Mouse (Mus musculus): ENCODE results near the gene Pafah2. TPM values are rescaled to one million over a fixed set of nuclear protein-coding genes. Genes with fewer than 3 reads are reported as not detected.
"Not testable (repeated sequence)": the region's sequence is repeated elsewhere in the genome, so short reads cannot be mapped to it uniquely, and the experiment has no call there.

The Pafah2 gene
- total RNA-seq, 2 experiments from 2014 or later, result 24.1 to 41.0 TPM

DNA sequence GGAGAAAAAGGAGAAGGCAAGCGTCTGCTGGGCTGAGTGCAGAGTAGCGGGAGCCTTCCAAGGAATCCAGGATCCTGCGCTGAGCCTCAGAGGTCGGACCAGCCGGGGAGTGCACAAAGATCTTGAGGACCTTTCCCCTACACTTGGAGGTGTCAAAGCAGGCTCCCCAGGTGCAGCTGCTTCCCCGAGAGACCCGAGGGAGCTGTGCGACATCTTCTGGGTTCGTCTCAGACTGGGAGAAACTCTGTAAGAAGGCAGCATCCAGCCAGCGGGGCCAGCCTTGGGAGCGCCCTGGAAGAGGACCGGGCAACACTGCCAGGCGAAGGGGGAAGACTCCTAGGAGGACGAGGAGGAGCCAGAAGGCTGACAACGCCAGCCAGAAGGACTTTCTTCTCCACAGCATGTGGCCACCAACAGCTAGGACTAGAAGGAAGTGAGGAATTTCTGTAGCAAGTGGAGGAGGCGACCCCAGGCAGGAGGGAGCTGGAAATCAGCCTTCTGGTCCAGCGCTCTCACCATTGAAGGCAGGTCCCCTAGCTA, 24.7 kb upstream of the Pafah2 start:
- no peak for ATAC-seq (replicated peaks; ENCODE audit: low FRiP score, low TSS enrichment, poor library complexity, severe bottlenecking)

GRCm38 (mm10) chr4:134372294-134372747, 23.8 kb upstream of the Pafah2 start:
- ATAC-seq (replicated peaks; ENCODE audit: low FRiP score, low TSS enrichment, poor library complexity, severe bottlenecking), result peak; percentile 88

- no peak for ATAC-seq (replicated peaks; ENCODE audit: low FRiP score, low TSS enrichment, poor library complexity, severe bottlenecking)
Measured at GRCm38 (mm10) chr4:134373295-134373694, 22.8 kb upstream of the Pafah2 start.

DNA sequence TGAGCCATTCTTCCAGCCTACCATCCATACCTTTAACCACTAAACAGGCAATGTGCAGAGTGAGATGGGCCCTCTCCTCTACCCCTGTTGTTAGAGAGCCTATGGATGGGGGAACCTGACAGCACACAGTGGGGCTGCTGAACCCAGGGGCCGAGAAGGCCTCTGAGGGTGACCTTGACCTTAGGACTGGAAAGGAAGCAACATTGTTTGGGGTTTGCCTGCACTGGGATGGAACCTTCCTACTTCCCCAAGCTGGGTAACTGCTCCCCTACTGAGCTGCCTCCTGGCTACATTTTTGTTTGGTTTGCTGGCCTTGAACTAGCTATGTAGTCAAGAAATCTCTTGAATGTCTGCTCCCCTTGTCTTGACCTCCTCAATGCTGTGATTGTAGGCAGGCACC, 21.8 kb upstream of the Pafah2 start:
- no peak for ATAC-seq (replicated peaks; ENCODE audit: low FRiP score, low TSS enrichment, poor library complexity, severe bottlenecking)

DNA sequence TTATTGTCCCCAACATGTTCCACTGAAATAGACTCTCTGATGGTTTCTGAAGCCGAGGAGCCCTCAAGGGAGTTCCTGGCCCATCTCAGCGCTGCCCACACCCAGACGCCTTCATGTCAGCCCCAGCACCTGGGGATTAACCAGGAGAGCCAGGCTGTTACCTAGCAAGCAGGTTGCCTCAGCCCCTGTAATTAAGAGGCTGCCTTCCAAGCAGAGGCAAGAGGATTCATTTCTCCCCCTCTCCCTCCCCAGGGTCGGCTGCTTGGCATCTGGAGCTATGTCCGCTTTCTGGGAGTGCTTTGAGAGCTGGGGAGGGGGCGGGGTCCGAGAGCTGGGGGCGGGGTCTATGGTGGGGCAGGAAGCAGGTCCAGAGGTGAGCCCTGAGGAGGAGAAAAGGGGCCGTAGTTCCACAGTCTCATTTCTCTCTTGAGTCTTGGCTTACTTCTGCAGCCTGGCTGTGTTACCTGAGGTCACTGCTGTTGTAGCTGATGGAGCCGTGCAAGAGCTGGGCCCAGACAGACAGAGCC, 18.0 kb upstream of the Pafah2 start:
- no peak for ATAC-seq (replicated peaks; ENCODE audit: low FRiP score, low TSS enrichment, poor library complexity, severe bottlenecking)

DNA sequence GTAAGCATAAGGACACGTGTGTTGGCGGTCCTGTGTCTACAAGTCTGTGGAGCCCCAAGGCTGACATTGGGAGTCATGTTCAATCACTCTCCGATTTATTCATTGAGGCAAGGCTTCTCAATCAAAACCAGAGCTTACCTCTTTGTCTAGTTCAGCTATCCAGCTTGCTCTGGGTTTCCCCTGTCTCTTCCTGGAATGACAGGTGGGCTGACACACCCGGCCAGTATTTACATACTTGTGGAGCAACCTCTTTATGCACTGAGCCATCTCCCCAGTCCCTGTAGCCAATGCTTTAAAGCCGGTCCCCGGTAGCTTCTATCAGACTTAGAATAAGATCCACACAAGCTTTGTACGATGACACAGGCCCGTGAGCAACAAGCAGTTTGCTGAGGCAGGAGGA, 16.6 kb upstream of the Pafah2 start:
- ATAC-seq (replicated peaks; ENCODE audit: low FRiP score, low TSS enrichment, poor library complexity, severe bottlenecking), result no peak

DNA sequence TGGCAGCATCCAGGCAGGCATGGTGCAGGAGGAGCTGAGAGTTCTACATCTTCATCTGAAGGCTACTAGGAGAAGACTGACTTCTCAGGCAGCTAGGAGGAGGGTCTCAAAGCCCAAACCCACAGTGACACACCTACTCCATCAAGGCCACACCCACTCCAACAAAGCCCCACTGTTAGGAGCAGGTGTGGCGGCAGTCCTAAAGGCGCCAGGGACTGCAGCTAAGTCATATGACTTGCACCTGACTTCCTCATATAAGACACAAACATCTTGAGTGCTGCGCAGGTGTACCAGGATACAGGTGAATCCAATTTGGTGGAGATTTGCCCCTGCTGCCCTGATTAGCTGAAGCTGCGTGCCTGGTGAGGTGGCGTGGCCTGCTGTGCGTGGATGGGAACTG, 12.4 kb upstream of the Pafah2 start, which contains the start of gene Extl1:
TSS of gene Extl1 (minus strand) at position 101 of the 400 bp plus-strand sequence.
- ATAC-seq (replicated peaks; ENCODE audit: low FRiP score, low TSS enrichment, poor library complexity, severe bottlenecking), result not testable (repeated sequence)

DNA sequence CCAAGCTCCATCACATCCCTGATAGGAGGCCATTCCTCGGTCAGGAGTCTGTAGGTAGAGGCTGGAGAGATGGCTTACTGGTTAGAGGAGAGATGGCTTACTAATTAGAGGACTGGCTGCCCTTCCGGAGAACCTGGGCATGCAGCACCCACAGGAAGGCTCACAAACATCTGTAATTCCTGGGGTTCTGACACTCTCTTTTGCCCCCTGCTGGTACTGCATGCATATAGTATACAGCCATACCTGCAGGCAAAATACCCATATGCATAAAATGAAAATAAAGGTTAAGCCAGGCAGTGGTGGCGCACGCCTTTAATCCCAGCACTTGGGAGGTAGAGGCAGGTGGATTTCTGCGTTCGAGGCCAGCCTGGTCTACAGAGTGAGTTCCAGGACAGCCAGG, 8.9 kb upstream of the Pafah2 start:
- peak; percentile 50; the same call in 1 of the 2 replicates for ATAC-seq (replicated peaks; ENCODE audit: low FRiP score, low TSS enrichment, poor library complexity, severe bottlenecking)

- ATAC-seq (replicated peaks; ENCODE audit: low FRiP score, low TSS enrichment, poor library complexity, severe bottlenecking), result peak; percentile 50; the same call in 1 of the 2 replicates
Measured at GRCm38 (mm10) chr4:134388397-134388796, 7.7 kb upstream of the Pafah2 start.

DNA sequence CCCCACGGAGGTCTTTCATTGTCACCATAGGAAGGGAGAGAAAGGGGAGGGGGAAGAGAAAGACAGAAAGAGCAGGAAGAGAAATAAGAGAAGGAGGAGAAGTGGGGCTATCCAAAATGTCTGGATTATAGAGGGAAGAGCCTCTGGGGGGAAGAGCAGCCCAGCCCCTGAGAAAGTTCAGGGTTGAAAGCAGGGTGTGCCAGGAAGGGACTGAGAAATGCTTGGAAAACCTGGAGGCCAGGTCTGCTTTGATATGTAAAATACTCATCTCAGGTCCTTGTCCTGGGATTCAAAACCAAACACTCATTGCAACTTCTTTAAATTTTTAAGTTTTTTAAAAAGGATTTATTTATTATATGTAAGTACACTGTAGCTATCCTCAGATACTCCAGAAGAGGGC, 4.5 kb upstream of the Pafah2 start:
- ATAC-seq (replicated peaks; ENCODE audit: low FRiP score, low TSS enrichment, poor library complexity, severe bottlenecking), result no peak

GRCm38 (mm10) chr4:134392595-134392994, 3.5 kb upstream of the Pafah2 start:
- no peak for ATAC-seq (replicated peaks; ENCODE audit: low FRiP score, low TSS enrichment, poor library complexity, severe bottlenecking)

DNA sequence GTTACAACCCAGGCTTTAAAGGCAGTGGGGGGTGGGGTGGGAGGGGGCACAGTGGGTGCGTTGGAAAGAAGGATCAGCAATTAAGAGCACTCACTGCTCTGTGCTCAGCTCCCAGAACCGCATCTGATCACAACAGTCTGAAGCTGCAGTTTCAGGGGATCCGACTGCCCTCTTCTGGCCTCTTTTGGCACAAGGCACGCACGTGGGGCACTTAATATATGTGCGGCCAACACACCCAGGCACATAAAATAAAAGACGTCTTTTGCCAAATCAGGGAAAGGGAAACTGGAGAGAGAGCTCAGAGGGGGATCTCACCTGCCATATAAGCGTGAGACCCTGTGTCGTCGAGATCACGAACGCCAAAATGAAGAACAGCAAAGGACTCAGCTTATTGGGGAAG, 3.1 kb upstream of the Pafah2 start:
- no peak for ATAC-seq (replicated peaks; ENCODE audit: low FRiP score, low TSS enrichment, poor library complexity, severe bottlenecking)

DNA sequence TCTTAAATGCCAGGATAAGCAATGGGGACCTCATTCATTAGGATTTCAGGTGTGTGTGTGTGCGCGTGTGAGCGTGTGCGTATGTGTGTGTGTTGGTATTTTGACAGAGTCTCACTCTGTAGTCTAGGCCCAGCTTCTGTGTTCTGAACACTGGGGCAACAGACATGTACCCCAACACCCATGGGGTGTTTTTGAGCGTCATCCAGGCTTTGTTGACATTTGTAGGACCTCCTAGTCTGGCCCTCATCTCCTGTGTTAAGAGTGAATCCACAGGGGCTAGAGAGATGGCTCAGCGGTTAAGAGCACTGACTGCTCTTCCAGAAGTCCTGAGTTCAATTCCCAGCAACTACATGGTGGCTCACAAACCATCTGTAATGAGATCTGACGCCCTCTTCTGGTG, 978 bp upstream of the Pafah2 start:
- no peak for ATAC-seq (replicated peaks; ENCODE audit: low FRiP score, low TSS enrichment, poor library complexity, severe bottlenecking)

GRCm38 (mm10) chr4:134397121-134397520, 1.0 kb downstream of the Pafah2 start:
- no peak for ATAC-seq (replicated peaks; ENCODE audit: low FRiP score, low TSS enrichment, poor library complexity, severe bottlenecking)

DNA sequence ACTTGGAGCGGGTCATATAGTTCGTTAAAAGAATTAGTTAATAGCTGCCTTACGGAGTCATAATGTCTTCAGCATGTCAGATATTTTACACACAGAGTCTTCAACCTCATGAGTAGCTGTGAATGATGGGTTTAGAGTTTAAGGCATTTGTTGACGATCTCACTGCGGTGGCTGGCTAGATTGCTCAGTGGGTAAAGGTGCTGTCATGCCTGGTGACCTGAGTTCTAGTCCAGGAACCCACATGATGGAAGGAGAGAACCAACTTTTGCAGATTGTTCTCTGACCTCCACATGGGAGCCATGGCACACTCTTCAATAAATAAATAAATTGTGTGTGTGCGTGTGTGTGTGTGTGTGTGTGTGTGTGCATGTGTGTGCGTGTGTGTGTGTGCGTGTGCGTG, 1.6 kb downstream of the Pafah2 start:
- no peak for ATAC-seq (replicated peaks; ENCODE audit: low FRiP score, low TSS enrichment, poor library complexity, severe bottlenecking)

GRCm38 (mm10) chr4:134400206-134400605, 4.1 kb downstream of the Pafah2 start:
- ATAC-seq (replicated peaks; ENCODE audit: low FRiP score, low TSS enrichment, poor library complexity, severe bottlenecking), result no peak

DNA sequence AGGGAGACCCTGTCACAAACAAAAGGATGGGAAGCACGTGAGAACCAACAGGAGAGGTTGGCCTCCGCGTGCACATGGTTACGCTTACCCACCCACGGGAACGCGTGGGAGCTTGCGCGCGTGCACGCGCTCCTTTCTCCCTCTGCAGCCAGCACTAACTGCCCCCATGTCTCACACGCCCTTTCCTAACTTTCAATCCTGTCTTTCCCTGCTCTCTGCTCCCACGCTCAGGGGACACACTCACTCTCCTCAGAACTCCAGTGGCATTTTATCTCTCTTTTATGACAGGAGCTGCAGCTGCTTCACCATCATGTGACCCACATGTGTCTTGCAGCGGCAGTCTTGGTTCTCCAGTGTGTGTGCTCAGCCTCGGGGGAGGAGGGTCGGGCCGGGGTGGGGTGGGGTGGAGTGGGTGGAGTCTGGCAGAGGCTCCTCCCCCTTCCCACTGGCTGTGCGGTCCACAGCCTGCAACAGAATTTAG, 5.1 kb downstream of the Pafah2 start:
- peak; percentile 60 for ATAC-seq (replicated peaks; ENCODE audit: low FRiP score, low TSS enrichment, poor library complexity, severe bottlenecking)

- peak; percentile 18 for ATAC-seq (replicated peaks; ENCODE audit: low FRiP score, low TSS enrichment, poor library complexity, severe bottlenecking)
Measured at GRCm38 (mm10) chr4:134401856-134402570, 5.9 kb downstream of the Pafah2 start.

DNA sequence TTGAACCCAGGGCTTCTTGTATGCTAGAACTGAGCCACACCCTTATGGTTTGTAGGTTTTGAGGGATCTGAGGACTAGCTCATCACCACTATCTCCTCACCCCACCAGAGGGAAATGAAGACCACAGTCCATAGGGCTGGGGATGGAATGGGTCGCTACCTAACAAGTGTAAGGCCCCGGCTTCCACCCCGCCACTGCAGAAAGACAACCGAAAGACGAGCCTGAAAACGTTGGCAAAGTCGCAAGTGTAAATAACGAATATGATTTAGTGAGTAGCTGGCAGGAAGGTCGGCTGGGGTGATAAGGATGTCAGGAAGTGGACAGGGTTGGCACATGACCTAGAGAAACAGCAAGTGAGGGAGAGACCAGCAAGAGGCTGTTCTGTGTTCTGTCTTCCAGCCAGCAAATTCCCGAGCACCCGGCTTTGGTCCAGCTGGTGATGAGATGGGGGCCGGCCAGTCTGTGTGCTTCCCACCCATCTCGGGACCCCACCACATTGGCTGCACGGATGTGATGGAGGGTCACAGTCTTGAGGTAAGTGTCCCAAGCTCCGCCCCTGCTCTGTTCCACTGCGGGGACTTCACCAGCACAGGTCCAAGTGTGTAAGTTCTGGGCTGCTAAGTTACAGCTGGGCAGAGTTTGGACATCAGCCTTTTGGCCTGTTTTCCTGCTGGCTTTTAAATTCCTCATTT, 6.6 kb downstream of the Pafah2 start:
- ATAC-seq (replicated peaks; ENCODE audit: low FRiP score, low TSS enrichment, poor library complexity, severe bottlenecking), result peak; percentile 32

- ATAC-seq (replicated peaks; ENCODE audit: low FRiP score, low TSS enrichment, poor library complexity, severe bottlenecking), result no peak
Measured at GRCm38 (mm10) chr4:134403721-134404120, 7.6 kb downstream of the Pafah2 start.
